Mouse (Mus musculus) granulocyte monocyte progenitor cell, adult 5-6 weeks (primary cell): ENCODE measurements around the gene Gm15085. TPM values are rescaled to one million over a fixed set of nuclear protein-coding genes. Genes with fewer than 3 reads are reported as not detected.
"Not testable (repeated sequence)": the region's sequence is repeated elsewhere in the genome, so short reads cannot be mapped to it uniquely, and the experiment has no call there.

Source experiments
- ATAC-seq: replicated peaks from 2 replicates; pipeline ENCODE4 v1.8.0; 2016; ENCODE audit warnings: mild to moderate bottlenecking, moderate TSS enrichment, inconsistent platforms; ENCODE audit not compliant: poor library complexity, severe bottlenecking
- total RNA-seq, 2 experiments: library from RNA; stranded (forward) in 1 of 2; stranded (reverse) in 1 of 2; fragments of 200-712, 200-1000 nt in 1 of 2; fragments of >200 nt in 1 of 2; fragmentation: Nextera tagmentation in 1 of 2; gene quantifications; 2 replicates each; pipeline ENCODE4 v1.2.3; 2014 to 2017

Gene Gm15085
- not detected in 2 replicates for total RNA-seq (2014; fragmentation: Nextera tagmentation)
- not detected in 2 replicates for total RNA-seq (2017)

GRCm38 (mm10) chrX:149447317-149447716, at the start of gene Gm15085:
TSS of gene Gm15085 (plus strand) at chrX:149447617.
- not testable (repeated sequence) for ATAC-seq

Other genes with a start within 250 kb of the Gm15085 start
- not detected in 2 replicates for gene Gm15093, start 175.2 kb upstream of the Gm15085 start, total RNA-seq (2014; fragmentation: Nextera tagmentation)
- not detected in 2 replicates for gene Gm15093, start 175.2 kb upstream of the Gm15085 start, total RNA-seq (2017)
- not detected in 2 replicates for gene Gm10439, start 147.0 kb downstream of the Gm15085 start, total RNA-seq (2014; fragmentation: Nextera tagmentation)
- not detected in 2 replicates for gene Gm10439, start 147.0 kb downstream of the Gm15085 start, total RNA-seq (2017)